Mouse (Mus musculus) kidney, embryonic 16.5 days (tissue): ENCODE measurements around the gene Pa2g4. TPM values are rescaled to one million over a fixed set of nuclear protein-coding genes. Genes with fewer than 3 reads are reported as not detected.
A peak's percentile ranks its signal among the peaks of the same experiment; 100 is the strongest.

Source experiments
- ATAC-seq: fragments of 200-750 bp; cut with Nextera tagmentation; 2 replicates; pipeline ENCODE4 v1.8.0; 2017; ENCODE audit warnings: moderate TSS enrichment; ENCODE audit not compliant: low FRiP score, low TSS enrichment
- H3K27ac ChIP-seq: fragments of 300-500 bp; sonication (generic); 2 replicates; pipeline ENCODE4 v1.5.1; 2014; ENCODE audit warnings: low read length
- H3K27me3 ChIP-seq: fragments of 300-500 bp; sonication (generic); 2 replicates; pipeline ENCODE4 v1.6.1; 2014; ENCODE audit warnings: low read length, control low read depth, mixed read lengths; ENCODE audit not compliant: insufficient read depth
- H3K36me3 ChIP-seq: fragments of 300-500 bp; sonication (generic); 2 replicates; pipeline ENCODE4 v1.6.1; 2014; ENCODE audit warnings: low read length, control low read depth, mixed read lengths; ENCODE audit not compliant: insufficient read depth
- H3K4me1 ChIP-seq: fragments of 300-500 bp; sonication (generic); 2 replicates; pipeline ENCODE4 v1.6.1; 2014; ENCODE audit warnings: low read length, control low read depth, mixed read lengths; ENCODE audit not compliant: insufficient read depth
- H3K4me2 ChIP-seq: fragments of 300-500 bp; sonication (generic); replicated peaks from 2 replicates; pipeline ENCODE4 v1.6.1; 2014; ENCODE audit warnings: low read depth, low read length
- H3K4me3 ChIP-seq: fragments of 300-500 bp; sonication (generic); 2 replicates; pipeline ENCODE4 v1.5.1; 2014; ENCODE audit warnings: mild to moderate bottlenecking, low read length
- H3K9ac ChIP-seq: fragments of 300-500 bp; sonication (generic); replicated peaks from 2 replicates; pipeline ENCODE4 v1.6.1; 2014; ENCODE audit warnings: low read length
- H3K9me3 ChIP-seq: fragments of 300-500 bp; sonication (generic); 2 replicates; pipeline ENCODE4 v1.6.1; 2016; ENCODE audit warnings: low read length, control low read depth
- WGBS: fragments of 180-500 bp; shearing (Covaris S2); extraction: QIAGEN DNeasy Blood & Tissue Kit; methylation state at CpG from one replicate; pipeline ENCODE4 v1.1.7; 2014; 5-methylcytosine and 5-hydroxymethylcytosine counted together
- polyA plus RNA-seq: library from polyadenylated mRNA; unstranded; fragments of >200 nt; fragmentation: Nextera tagmentation; extraction: Ambion mirVana; gene quantifications from 2 replicates; pipeline ENCODE4 v1.2.1, GENCODE M21; 2015

Gene Pa2g4
- polyA plus RNA-seq, 1 experiment from 2014 or later: 203 TPM

GRCm38 (mm10) chr10:128592797-128593196, 27.0 kb upstream of the Pa2g4 start:
- H3K4me1 ChIP-seq: peaks cover 7% of the 10 kb centered on the region; the same call in 1 of the 2 replicates
- no peak overlapping the region for H3K4me2 ChIP-seq
- H3K4me3 ChIP-seq: no peak overlapping the region
- H3K27ac ChIP-seq: no peak overlapping the region
- H3K9ac ChIP-seq: no peak overlapping the region
- no peaks in the 10 kb centered on the region for H3K9me3 ChIP-seq
- H3K27me3 ChIP-seq: peaks cover 16% of the 10 kb centered on the region
- no peaks in the 10 kb centered on the region for H3K36me3 ChIP-seq
- ATAC-seq: no peak
- 87% methylated on average over 5 of the region's 5 CpGs for WGBS

- WGBS: 90% methylated on average over 6 of the region's 6 CpGs
- Histone ChIP-seq H3K9ac (no peak overlapping the region), H3K27me3 (peaks cover 19% of the 10 kb centered on the region), H3K9me3 (no peaks in the 10 kb centered on the region), H3K27ac (no peak overlapping the region), H3K4me1 (peaks cover 7% of the 10 kb centered on the region; the same call in 1 of the 2 replicates), H3K4me3 (no peak overlapping the region), H3K4me2 (no peak overlapping the region), H3K36me3 (no peaks in the 10 kb centered on the region)
- no peak for ATAC-seq
Observed at GRCm38 (mm10) chr10:128591436-128591835, 25.6 kb upstream of the Pa2g4 start.

- peaks cover 7% of the 10 kb centered on the region; the same call in 1 of the 2 replicates for H3K4me1 ChIP-seq
- peak overlapping the region; percentile 69 for H3K4me3 ChIP-seq
- under 1% methylated on average over 37 of the region's 43 CpGs for WGBS
- H3K27me3 ChIP-seq: peaks cover 19% of the 10 kb centered on the region
- H3K9ac ChIP-seq: peak overlapping the region; percentile 71
- no peaks in the 10 kb centered on the region for H3K36me3 ChIP-seq
- no peaks in the 10 kb centered on the region for H3K9me3 ChIP-seq
- peak overlapping the region; percentile 94 for H3K27ac ChIP-seq
- peak; percentile 40; the same call in 1 of the 2 replicates for ATAC-seq
- H3K4me2 ChIP-seq: peak overlapping the region; percentile 94
Observed at GRCm38 (mm10) chr10:128590193-128590690, 24.5 kb upstream of the Pa2g4 start.

GRCm38 (mm10) chr10:128589464-128590192, 23.8 kb upstream of the Pa2g4 start, which contains the start of gene Erbb3:
Gene Erbb3, minus strand, starts transcription at chr10:128589652.
- Histone ChIP-seq H3K4me3 (peak within 1 kb of the TSS; percentile 69), H3K9ac (peak within 1 kb of the TSS; percentile 71), H3K27ac (peak within 1 kb of the TSS; percentile 94), H3K36me3 (no peaks in the 10 kb centered on the region), H3K27me3 (peaks cover 19% of the 10 kb centered on the region), H3K9me3 (no peaks in the 10 kb centered on the region), H3K4me2 (peak within 1 kb of the TSS; percentile 94), H3K4me1 (peaks cover 8% of the 10 kb centered on the region; the same call in 1 of the 2 replicates)
- 0% methylated on average over 38 of the region's 43 CpGs for WGBS
- ATAC-seq: peak; percentile 69

GRCm38 (mm10) chr10:128588775-128589463, 23.1 kb upstream of the Pa2g4 start:
- peak overlapping the region; percentile 71 for H3K9ac ChIP-seq
- H3K9me3 ChIP-seq: no peaks in the 10 kb centered on the region
- H3K27ac ChIP-seq: peak overlapping the region; percentile 94
- H3K4me3 ChIP-seq: peak overlapping the region; percentile 69
- H3K27me3 ChIP-seq: peaks cover 19% of the 10 kb centered on the region
- ATAC-seq: peak; percentile 25; the same call in 1 of the 2 replicates
- peaks cover 15% of the 10 kb centered on the region for H3K4me1 ChIP-seq
- peak overlapping the region; percentile 94 for H3K4me2 ChIP-seq
- no peaks in the 10 kb centered on the region for H3K36me3 ChIP-seq
- 2% methylated on average over 23 of the region's 23 CpGs for WGBS

GRCm38 (mm10) chr10:128588136-128588535, 22.3 kb upstream of the Pa2g4 start:
- Histone ChIP-seq H3K4me1 (peaks cover 23% of the 10 kb centered on the region), H3K27ac (peak overlapping the region; percentile 2), H3K9me3 (no peaks in the 10 kb centered on the region), H3K4me3 (peak overlapping the region; percentile 69), H3K36me3 (no peaks in the 10 kb centered on the region), H3K9ac (0 out of 2 replicates have a peak overlapping the region, but pooled peaks have one; percentile 2), H3K27me3 (peaks cover 19% of the 10 kb centered on the region), H3K4me2 (peak overlapping the region; percentile 94)
- WGBS: 22% methylated on average over 1 of the region's 1 CpGs
- ATAC-seq: no peak

GRCm38 (mm10) chr10:128587697-128588096, 21.9 kb upstream of the Pa2g4 start:
- Histone ChIP-seq H3K4me3 (no peak overlapping the region), H3K9me3 (no peaks in the 10 kb centered on the region), H3K27me3 (peaks cover 19% of the 10 kb centered on the region), H3K4me1 (peaks cover 23% of the 10 kb centered on the region), H3K4me2 (peak overlapping the region; percentile 94), H3K27ac (peak overlapping the region; percentile 2), H3K36me3 (no peaks in the 10 kb centered on the region), H3K9ac (no peak overlapping the region)
- 53% methylated on average over 8 of the region's 8 CpGs for WGBS
- 0 out of 2 replicates have a peak, but pooled peaks have one; percentile 7 for ATAC-seq

- 54% methylated on average over 4 of the region's 4 CpGs for WGBS
- no peaks in the 10 kb centered on the region for H3K36me3 ChIP-seq
- H3K4me2 ChIP-seq: peak overlapping the region; percentile 94; the same call in 1 of the 2 replicates
- peaks cover 19% of the 10 kb centered on the region for H3K27me3 ChIP-seq
- H3K4me3 ChIP-seq: no peak overlapping the region
- no peak overlapping the region for H3K27ac ChIP-seq
- no peaks in the 10 kb centered on the region for H3K9me3 ChIP-seq
- peaks cover 23% of the 10 kb centered on the region for H3K4me1 ChIP-seq
- ATAC-seq: no peak
- no peak overlapping the region for H3K9ac ChIP-seq
Observed at GRCm38 (mm10) chr10:128587120-128587519, 21.3 kb upstream of the Pa2g4 start.

- Histone ChIP-seq H3K9me3 (no peaks in the 10 kb centered on the region), H3K27me3 (peaks cover 19% of the 10 kb centered on the region), H3K4me3 (no peak overlapping the region), H3K36me3 (0 out of 2 replicates have a peak, but pooled peaks cover 2% of the 10 kb centered on the region), H3K4me2 (no peak overlapping the region), H3K27ac (no peak overlapping the region), H3K9ac (no peak overlapping the region), H3K4me1 (peaks cover 23% of the 10 kb centered on the region)
- ATAC-seq: no peak
- WGBS: 0% methylated on average over 1 of the region's 1 CpGs
Observed at GRCm38 (mm10) chr10:128586546-128586945, 20.8 kb upstream of the Pa2g4 start.
